Mouse (Mus musculus) mammary gland, adult 2 months (tissue): ENCODE results near the gene Ctag2. TPM values are rescaled to one million over a fixed set of nuclear protein-coding genes. Genes with fewer than 3 reads are reported as not detected.

Source experiments
- polyA plus RNA-seq: library from polyadenylated mRNA; depleted of rRNA; stranded (reverse); fragments of >200 nt; gene quantifications from 2 replicates; pipeline ENCODE4 v1.2.3, GENCODE M21; 2012; ENCODE audit warnings: low replicate concordance; rRNA removed

Ctag2 gene
- polyA plus RNA-seq: not detected in 2 replicates

DNA sequence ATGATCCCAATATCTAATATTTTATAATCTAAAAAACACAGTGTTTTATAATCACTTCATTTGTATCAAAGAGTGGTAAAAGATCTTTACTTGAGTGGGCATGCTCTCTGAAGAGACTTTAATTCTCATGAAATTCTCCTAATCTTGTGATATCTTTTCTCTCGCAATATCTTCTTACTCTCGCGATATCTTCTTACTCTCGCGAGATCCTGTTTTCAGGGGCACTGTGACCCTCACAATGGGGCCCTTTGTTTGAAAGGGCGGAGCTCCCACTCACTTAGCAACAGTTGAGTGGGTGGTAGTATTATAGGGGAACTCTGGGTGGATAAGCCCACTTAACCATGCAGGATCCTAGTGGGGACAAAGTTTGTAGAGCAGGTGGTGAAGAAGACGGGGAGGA lies at the start of gene Ctag2:
Gene Ctag2 (plus strand): TSS at position 301 of the 400 bp plus-strand sequence.

